Mouse (Mus musculus): Measurements from ENCODE around the gene Uts2r. TPM values are rescaled to one million over a fixed set of nuclear protein-coding genes. Genes with fewer than 3 reads are reported as not detected.

Uts2r gene
- total RNA-seq (2014; rRNA removed): not detected in 2 replicates
- not detected in 2 replicates for polyA plus RNA-seq (2012; rRNA removed)

GRCm38 (mm10) chr11:121159971-121160370 lies at the start of gene Uts2r:
Uts2r (plus strand) TSS chr11:121160271.
- H3K36me3 ChIP-seq (ENCODE audit: control insufficient read depth, insufficient read depth, low read length): no peaks in the 10 kb centered on the region
- TF ChIP-seq POLR2A (IDR thresholded peaks at IDR 0.05; ENCODE audit: extremely low read depth, insufficient read depth, low read length): no peak
- no peak for TF ChIP-seq CTCF (IDR thresholded peaks at IDR 0.05; ENCODE audit: low read depth, low read length)
- no peak within 1 kb of the TSS for H3K4me3 ChIP-seq (ENCODE audit: insufficient read depth, low read depth, low read length)
- H3K27me3 ChIP-seq (ENCODE audit: control insufficient read depth, insufficient read depth, low read length): no peaks in the 10 kb centered on the region; the same call in 1 of the 2 replicates
- H3K9ac ChIP-seq (ENCODE audit: low read depth, low read length): no peak within 1 kb of the TSS
- no peak within 1 kb of the TSS for H3K27ac ChIP-seq (replicated peaks; ENCODE audit: insufficient read depth, low read depth, low read length)
- 94% methylated on average over 5 of the region's 5 CpGs for WGBS
- no peaks in the 10 kb centered on the region for H3K79me2 ChIP-seq (ENCODE audit: control insufficient read depth, insufficient read depth, low read length)
- peaks cover 8% of the 10 kb centered on the region for H3K4me1 ChIP-seq (ENCODE audit: control insufficient read depth, insufficient read depth, low read length)
- no peak for DNase-seq (ENCODE audit: extremely low read depth, low read depth, low spot score)

DNA sequence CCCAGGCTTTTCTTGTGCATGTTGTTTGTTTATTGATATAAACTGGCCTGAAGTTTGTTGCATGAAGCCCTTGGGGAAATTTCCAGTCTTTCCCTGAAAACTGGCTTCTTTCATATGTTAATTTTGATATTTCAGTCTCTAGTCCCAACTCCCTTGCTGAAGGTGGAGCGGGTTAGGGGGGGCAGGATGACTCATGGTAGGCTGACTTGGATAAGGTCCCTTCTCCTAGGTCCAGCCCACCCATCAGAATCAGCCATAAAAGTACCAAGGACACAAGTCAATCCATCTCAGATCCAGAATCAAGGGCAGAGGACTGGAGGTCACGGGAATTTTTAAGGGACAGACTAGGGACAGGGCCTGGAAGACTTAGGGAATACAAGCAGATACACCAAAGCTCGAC lies 49.0 kb upstream of the Uts2r start:
- H3K4me1 ChIP-seq (ENCODE audit: control insufficient read depth, insufficient read depth, low read length): peaks cover 2% of the 10 kb centered on the region; the same call in 1 of the 2 replicates
- H3K79me2 ChIP-seq (ENCODE audit: control insufficient read depth, insufficient read depth, low read length): no peaks in the 10 kb centered on the region
- no peak overlapping the region for H3K27ac ChIP-seq (replicated peaks; ENCODE audit: insufficient read depth, low read depth, low read length)
- H3K9ac ChIP-seq (ENCODE audit: low read depth, low read length): no peak overlapping the region
- H3K4me3 ChIP-seq (ENCODE audit: insufficient read depth, low read depth, low read length): no peak overlapping the region
- no peak for TF ChIP-seq POLR2A (IDR thresholded peaks at IDR 0.05; ENCODE audit: extremely low read depth, insufficient read depth, low read length)
- TF ChIP-seq CTCF (IDR thresholded peaks at IDR 0.05; ENCODE audit: low read depth, low read length): no peak
- DNase-seq (ENCODE audit: extremely low read depth, low read depth, low spot score): no peak
- H3K36me3 ChIP-seq (ENCODE audit: control insufficient read depth, insufficient read depth, low read length): no peaks in the 10 kb centered on the region
- H3K27me3 ChIP-seq (ENCODE audit: control insufficient read depth, insufficient read depth, low read length): no peaks in the 10 kb centered on the region
- 95% methylated on average over 3 of the region's 3 CpGs for WGBS

- no peak overlapping the region for H3K9ac ChIP-seq (ENCODE audit: low read depth, low read length)
- no peak for DNase-seq (ENCODE audit: extremely low read depth, low read depth, low spot score)
- no peak overlapping the region for H3K4me3 ChIP-seq (ENCODE audit: insufficient read depth, low read depth, low read length)
- no peaks in the 10 kb centered on the region for H3K79me2 ChIP-seq (ENCODE audit: control insufficient read depth, insufficient read depth, low read length)
- no peak for TF ChIP-seq POLR2A (IDR thresholded peaks at IDR 0.05; ENCODE audit: extremely low read depth, insufficient read depth, low read length)
- no peak for TF ChIP-seq CTCF (IDR thresholded peaks at IDR 0.05; ENCODE audit: low read depth, low read length)
- H3K4me1 ChIP-seq (ENCODE audit: control insufficient read depth, insufficient read depth, low read length): peaks cover 2% of the 10 kb centered on the region; the same call in 1 of the 2 replicates
- H3K27ac ChIP-seq (replicated peaks; ENCODE audit: insufficient read depth, low read depth, low read length): no peak overlapping the region
- 100% methylated on average over 1 of the region's 1 CpGs for WGBS
- no peaks in the 10 kb centered on the region for H3K27me3 ChIP-seq (ENCODE audit: control insufficient read depth, insufficient read depth, low read length)
- H3K36me3 ChIP-seq (ENCODE audit: control insufficient read depth, insufficient read depth, low read length): no peaks in the 10 kb centered on the region
Observed at GRCm38 (mm10) chr11:121111601-121112000, 48.5 kb upstream of the Uts2r start.

- no peak overlapping the region for H3K27ac ChIP-seq (replicated peaks; ENCODE audit: insufficient read depth, low read depth, low read length)
- 66% methylated on average over 5 of the region's 5 CpGs for WGBS
Observed at GRCm38 (mm10) chr11:121112091-121112775, 47.8 kb upstream of the Uts2r start.

GRCm38 (mm10) chr11:121118106-121118505 lies 42.0 kb upstream of the Uts2r start:
- no peak overlapping the region for H3K9ac ChIP-seq (ENCODE audit: low read depth, low read length)
- no peak for DNase-seq (ENCODE audit: extremely low read depth, low read depth, low spot score)
- no peaks in the 10 kb centered on the region; the same call in 1 of the 2 replicates for H3K4me1 ChIP-seq (ENCODE audit: control insufficient read depth, insufficient read depth, low read length)
- H3K27me3 ChIP-seq (ENCODE audit: control insufficient read depth, insufficient read depth, low read length): no peaks in the 10 kb centered on the region
- H3K79me2 ChIP-seq (ENCODE audit: control insufficient read depth, insufficient read depth, low read length): no peaks in the 10 kb centered on the region
- H3K36me3 ChIP-seq (ENCODE audit: control insufficient read depth, insufficient read depth, low read length): no peaks in the 10 kb centered on the region
- no peak overlapping the region for H3K4me3 ChIP-seq (ENCODE audit: insufficient read depth, low read depth, low read length)
- TF ChIP-seq CTCF (IDR thresholded peaks at IDR 0.05; ENCODE audit: low read depth, low read length) (no peak), POLR2A (IDR thresholded peaks at IDR 0.05; ENCODE audit: extremely low read depth, insufficient read depth, low read length) (no peak)
- H3K27ac ChIP-seq (replicated peaks; ENCODE audit: insufficient read depth, low read depth, low read length): no peak overlapping the region
- WGBS: 96% methylated on average over 18 of the region's 18 CpGs

More at GRCm38 (mm10) chr11:121112091-121112775, 47.8 kb upstream of the Uts2r start:
- no peak overlapping the region for H3K4me3 ChIP-seq (ENCODE audit: insufficient read depth, low read depth, low read length)
- no peak for DNase-seq (ENCODE audit: extremely low read depth, low read depth, low spot score)
- no peaks in the 10 kb centered on the region for H3K27me3 ChIP-seq (ENCODE audit: control insufficient read depth, insufficient read depth, low read length)
- peaks cover 2% of the 10 kb centered on the region; the same call in 1 of the 2 replicates for H3K4me1 ChIP-seq (ENCODE audit: control insufficient read depth, insufficient read depth, low read length)
- no peaks in the 10 kb centered on the region for H3K36me3 ChIP-seq (ENCODE audit: control insufficient read depth, insufficient read depth, low read length)
- TF ChIP-seq POLR2A (IDR thresholded peaks at IDR 0.05; ENCODE audit: extremely low read depth, insufficient read depth, low read length) (no peak), CTCF (IDR thresholded peaks at IDR 0.05; ENCODE audit: low read depth, low read length) (no peak)
- H3K79me2 ChIP-seq (ENCODE audit: control insufficient read depth, insufficient read depth, low read length): no peaks in the 10 kb centered on the region
- H3K9ac ChIP-seq (ENCODE audit: low read depth, low read length): no peak overlapping the region

GRCm38 (mm10) chr11:121118577-121118976 lies 41.5 kb upstream of the Uts2r start, which contains the start of gene Tex19.2:
Tex19.2 (minus strand) TSS chr11:121118677.
- H3K27ac ChIP-seq (replicated peaks; ENCODE audit: insufficient read depth, low read depth, low read length): no peak within 1 kb of the TSS
- H3K9ac ChIP-seq (ENCODE audit: low read depth, low read length): no peak within 1 kb of the TSS
- TF ChIP-seq POLR2A (IDR thresholded peaks at IDR 0.05; ENCODE audit: extremely low read depth, insufficient read depth, low read length): no peak
- TF ChIP-seq CTCF (IDR thresholded peaks at IDR 0.05; ENCODE audit: low read depth, low read length): no peak
- no peaks in the 10 kb centered on the region; the same call in 1 of the 2 replicates for H3K4me1 ChIP-seq (ENCODE audit: control insufficient read depth, insufficient read depth, low read length)
- H3K36me3 ChIP-seq (ENCODE audit: control insufficient read depth, insufficient read depth, low read length): no peaks in the 10 kb centered on the region
- 92% methylated on average over 3 of the region's 3 CpGs for WGBS
- DNase-seq (ENCODE audit: extremely low read depth, low read depth, low spot score): no peak
- no peaks in the 10 kb centered on the region for H3K27me3 ChIP-seq (ENCODE audit: control insufficient read depth, insufficient read depth, low read length)
- no peaks in the 10 kb centered on the region for H3K79me2 ChIP-seq (ENCODE audit: control insufficient read depth, insufficient read depth, low read length)
- H3K4me3 ChIP-seq (ENCODE audit: insufficient read depth, low read depth, low read length): no peak within 1 kb of the TSS
